Mouse (Mus musculus) right cerebral cortex, postnatal 4 days (tissue): ENCODE measurements around the gene BC034090.
"Not testable (repeated sequence)": the region's sequence is repeated elsewhere in the genome, so short reads cannot be mapped to it uniquely, and the experiment has no call there.

Source experiments
- DNase-seq: peaks from one replicate; pipeline ENCODE4 v3.0.0-alpha.2; 2022

Gene BC034090

GRCm38 (mm10) chr1:155188656-155189055, 55.6 kb downstream of the BC034090 start:
- DNase-seq = no peak

- DNase-seq = no peak
Observed at GRCm38 (mm10) chr1:155184191-155184590, 60.1 kb downstream of the BC034090 start.

GRCm38 (mm10) chr1:155178192-155178924, 65.9 kb downstream of the BC034090 start:
- no peak for DNase-seq

- no peak for DNase-seq
Observed at GRCm38 (mm10) chr1:155174424-155174823, 69.8 kb downstream of the BC034090 start.

GRCm38 (mm10) chr1:155173644-155174016, 70.6 kb downstream of the BC034090 start:
- DNase-seq = not testable (repeated sequence)

GRCm38 (mm10) chr1:155172895-155173643, 71.2 kb downstream of the BC034090 start:
- DNase-seq = no peak

- no peak for DNase-seq
Observed at GRCm38 (mm10) chr1:155169935-155170334, 74.3 kb downstream of the BC034090 start.

- DNase-seq = no peak
Observed at GRCm38 (mm10) chr1:155167453-155167852, 76.8 kb downstream of the BC034090 start.
